Mouse (Mus musculus) olfactory bulb, adult 2 months (tissue): ENCODE results near the gene Ptov1.

ENCODE experiments used
- CTCF ChIP-seq: fragments of 200-500 bp; IDR thresholded peaks from 2 replicates; pipeline ENCODE4 v1.5.1; 2012; ENCODE audit warnings: low read depth, mild to moderate bottlenecking, low read length, moderate library complexity; ENCODE audit not compliant: insufficient read depth
- POLR2A ChIP-seq: fragments of 200-500 bp; IDR thresholded peaks from 2 replicates; pipeline ENCODE4 v1.6.1; 2012; ENCODE audit warnings: mild to moderate bottlenecking, low read depth, low read length, moderate library complexity; ENCODE audit not compliant: insufficient read depth

DNA sequence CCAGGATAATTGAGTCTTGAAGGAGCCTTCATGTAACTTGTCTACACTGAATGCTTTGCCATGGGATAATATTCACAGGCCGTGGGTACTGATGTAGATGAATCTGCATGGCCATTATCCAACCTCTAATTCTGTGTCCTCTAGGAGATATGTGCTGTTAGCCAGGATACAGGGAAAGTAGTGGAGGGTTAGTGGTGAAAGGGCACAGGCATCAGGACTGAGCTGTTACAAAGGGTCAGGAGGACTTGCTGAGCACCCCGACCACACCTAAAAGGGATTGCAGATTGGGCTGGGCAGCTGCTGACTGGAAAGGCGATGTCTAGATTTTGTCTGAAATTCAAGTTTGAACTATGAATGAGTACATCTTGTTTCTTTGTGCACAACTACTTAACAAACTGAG is 49.1 kb downstream of the Ptov1 start:
- TF ChIP-seq CTCF (no peak), POLR2A (no peak)
